Mouse (Mus musculus) heart, embryonic 14.5 days (tissue): ENCODE measurements at regions not wholly inside any gene's neighbourhood (a gene's known extent, or its start where the extent isn't known, plus 50 kb on each side); places are given as distances from the start of the nearest gene placed in this dataset.

Source experiments
- ATAC-seq: fragments of 200-750 bp; cut with Nextera tagmentation; 2 replicates; pipeline ENCODE4 v1.8.0; 2017; ENCODE audit warnings: low read depth, moderate TSS enrichment; ENCODE audit not compliant: insufficient number of reproducible peaks, insufficient read depth, low FRiP score
- H3K27ac ChIP-seq, 2 experiments: fragments of 200-500 bp in 1 of 2; fragments of 300-500 bp in 1 of 2; sonication (generic) in 1 of 2; replicated peaks in 1 of 2; 2 replicates each; pipeline ENCODE4 v1.5.1; 2012 to 2014; ENCODE audit warnings: low read depth in 2 of 2, low read length in 2 of 2, control low read depth in 1 of 2, mild to moderate bottlenecking in 1 of 2, mixed read lengths in 1 of 2; ENCODE audit not compliant: control insufficient read depth in 1 of 2, insufficient read depth in 1 of 2
- H3K27me3 ChIP-seq: fragments of 300-500 bp; sonication (generic); 2 replicates; pipeline ENCODE4 v1.6.1; 2014; ENCODE audit warnings: mild to moderate bottlenecking, low read length, control low read depth; ENCODE audit not compliant: control insufficient read depth, insufficient read depth
- H3K36me3 ChIP-seq: fragments of 300-500 bp; sonication (generic); 2 replicates; pipeline ENCODE4 v1.6.1; 2014; ENCODE audit warnings: mild to moderate bottlenecking, control low read depth, low read length, mixed read lengths; ENCODE audit not compliant: control insufficient read depth, insufficient read depth
- H3K4me1 ChIP-seq, 2 experiments: fragments of 200-500 bp in 1 of 2; fragments of 300-500 bp in 1 of 2; sonication (generic) in 1 of 2; 2 replicates each; pipeline ENCODE4 v1.6.1; 2012 to 2014; ENCODE audit warnings: low read length in 2 of 2, control low read depth in 1 of 2, mixed read lengths in 1 of 2; ENCODE audit not compliant: control insufficient read depth in 2 of 2, insufficient read depth in 2 of 2
- H3K4me2 ChIP-seq: fragments of 300-500 bp; sonication (generic); 2 replicates; pipeline ENCODE4 v1.6.1; 2014; ENCODE audit warnings: mild to moderate bottlenecking, low read length
- H3K4me3 ChIP-seq, 2 experiments: fragments of 200-500 bp in 1 of 2; fragments of 300-500 bp in 1 of 2; sonication (generic) in 1 of 2; 2 replicates each; pipeline ENCODE4 v1.5.1; 2012 to 2014; ENCODE audit warnings: low read length in 2 of 2, mild to moderate bottlenecking in 2 of 2, control low read depth in 1 of 2, low read depth in 1 of 2, moderate library complexity in 1 of 2; ENCODE audit not compliant: control insufficient read depth in 1 of 2, insufficient read depth in 1 of 2
- H3K9ac ChIP-seq: fragments of 300-500 bp; sonication (generic); 2 replicates; pipeline ENCODE4 v1.6.1; 2014; ENCODE audit warnings: mild to moderate bottlenecking, low read length
- H3K9me3 ChIP-seq: fragments of 300-500 bp; sonication (generic); 2 replicates; pipeline ENCODE4 v1.6.1; 2016; ENCODE audit warnings: low read length, control low read depth; ENCODE audit not compliant: control insufficient read depth
- WGBS: fragments of 180-500 bp; shearing (Covaris S2); extraction: QIAGEN DNeasy Blood & Tissue Kit; methylation state at CpG from one replicate; pipeline ENCODE4 v1.1.7; 2014; 5-methylcytosine and 5-hydroxymethylcytosine counted together

- no peak overlapping the region for H3K9ac ChIP-seq
- no peaks in the 10 kb centered on the region for H3K27me3 ChIP-seq
- H3K9me3 ChIP-seq: no peaks in the 10 kb centered on the region
- WGBS: 62% methylated on average over 5 of the region's 5 CpGs
- H3K4me2 ChIP-seq: no peak overlapping the region
- H3K4me3 ChIP-seq: no peak overlapping the region
- no peaks in the 10 kb centered on the region for H3K4me1 ChIP-seq
- ATAC-seq: no peak
- no peak overlapping the region for H3K27ac ChIP-seq
- H3K36me3 ChIP-seq: no peaks in the 10 kb centered on the region
Observed at GRCm38 (mm10) chr3:103464181-103464580, 110.8 kb upstream of the Syt6 start.

GRCm38 (mm10) chr3:103464729-103465128 lies 110.3 kb upstream of the Syt6 start:
- ATAC-seq: no peak
- no peak overlapping the region for H3K4me3 ChIP-seq
- no peaks in the 10 kb centered on the region for H3K36me3 ChIP-seq
- 39% methylated on average over 4 of the region's 4 CpGs for WGBS
- H3K9ac ChIP-seq: no peak overlapping the region
- H3K4me1 ChIP-seq: no peaks in the 10 kb centered on the region
- no peak overlapping the region for H3K27ac ChIP-seq
- H3K9me3 ChIP-seq: no peaks in the 10 kb centered on the region
- no peak overlapping the region for H3K4me2 ChIP-seq
- H3K27me3 ChIP-seq: no peaks in the 10 kb centered on the region

DNA sequence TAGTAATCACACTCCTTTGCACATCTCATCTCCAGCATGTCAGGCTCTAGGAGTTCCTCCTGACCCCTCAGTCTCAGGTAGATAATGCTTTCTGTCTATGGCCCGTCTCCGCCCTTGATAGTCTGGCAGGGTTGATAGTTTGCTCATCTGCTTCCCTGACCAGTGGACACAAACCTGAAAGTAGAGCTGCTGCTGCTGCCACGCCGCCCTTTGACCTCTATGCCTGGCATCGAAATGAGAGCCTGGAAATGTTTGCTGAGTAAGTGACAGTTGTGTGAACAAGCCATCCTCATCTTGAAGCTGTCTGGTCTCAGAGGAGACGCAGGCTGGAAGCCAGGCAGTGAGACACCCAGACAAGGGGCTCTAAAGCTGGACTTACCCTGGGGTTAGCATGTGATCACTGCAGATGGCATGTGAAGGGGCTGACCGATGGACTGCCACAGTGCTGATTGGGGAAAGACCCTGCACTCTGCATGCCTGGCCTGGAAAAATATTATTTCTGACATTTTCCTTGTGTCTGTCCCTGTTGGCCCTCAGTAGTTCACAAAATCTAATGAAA lies 109.8 kb upstream of the Syt6 start:
- H3K27me3 ChIP-seq: no peaks in the 10 kb centered on the region
- no peak overlapping the region for H3K4me2 ChIP-seq
- H3K9me3 ChIP-seq: no peaks in the 10 kb centered on the region
- ATAC-seq: no peak
- WGBS: 63% methylated on average over 7 of the region's 7 CpGs
- H3K4me1 ChIP-seq: no peaks in the 10 kb centered on the region
- H3K27ac ChIP-seq: no peak overlapping the region
- no peak overlapping the region for H3K4me3 ChIP-seq
- H3K9ac ChIP-seq: no peak overlapping the region
- no peaks in the 10 kb centered on the region for H3K36me3 ChIP-seq

- no peak overlapping the region for H3K27ac ChIP-seq
- H3K9ac ChIP-seq: no peak overlapping the region
- H3K4me1 ChIP-seq: no peaks in the 10 kb centered on the region
- H3K9me3 ChIP-seq: no peaks in the 10 kb centered on the region
- 63% methylated on average over 2 of the region's 2 CpGs for WGBS
- no peaks in the 10 kb centered on the region for H3K27me3 ChIP-seq
- no peak for ATAC-seq
- H3K4me3 ChIP-seq: no peak overlapping the region
- no peaks in the 10 kb centered on the region for H3K36me3 ChIP-seq
- H3K4me2 ChIP-seq: no peak overlapping the region
Observed at GRCm38 (mm10) chr3:103465948-103466347, 109.1 kb upstream of the Syt6 start.

GRCm38 (mm10) chr3:103470586-103471400 lies 104.2 kb upstream of the Syt6 start:
- no peak overlapping the region for H3K27ac ChIP-seq
- H3K4me3 ChIP-seq: no peak overlapping the region
- no peaks in the 10 kb centered on the region for H3K27me3 ChIP-seq
- no peaks in the 10 kb centered on the region for H3K9me3 ChIP-seq
- no peak for ATAC-seq
- H3K4me1 ChIP-seq: no peaks in the 10 kb centered on the region; a peak in 1 of 4 replicates
- no peak overlapping the region for H3K9ac ChIP-seq
- no peaks in the 10 kb centered on the region for H3K36me3 ChIP-seq
- no peak overlapping the region for H3K4me2 ChIP-seq
- WGBS: 86% methylated on average over 15 of the region's 15 CpGs

GRCm38 (mm10) chr3:103472598-103472997 lies 102.4 kb upstream of the Syt6 start:
- no peak for ATAC-seq
- no peak overlapping the region for H3K27ac ChIP-seq
- no peaks in the 10 kb centered on the region for H3K9me3 ChIP-seq
- WGBS: 53% methylated on average over 10 of the region's 10 CpGs
- no peak overlapping the region for H3K4me2 ChIP-seq
- H3K36me3 ChIP-seq: no peaks in the 10 kb centered on the region
- H3K4me1 ChIP-seq: no peaks in the 10 kb centered on the region; a peak in 1 of 4 replicates
- no peak overlapping the region for H3K4me3 ChIP-seq
- H3K27me3 ChIP-seq: no peaks in the 10 kb centered on the region
- no peak overlapping the region for H3K9ac ChIP-seq

DNA sequence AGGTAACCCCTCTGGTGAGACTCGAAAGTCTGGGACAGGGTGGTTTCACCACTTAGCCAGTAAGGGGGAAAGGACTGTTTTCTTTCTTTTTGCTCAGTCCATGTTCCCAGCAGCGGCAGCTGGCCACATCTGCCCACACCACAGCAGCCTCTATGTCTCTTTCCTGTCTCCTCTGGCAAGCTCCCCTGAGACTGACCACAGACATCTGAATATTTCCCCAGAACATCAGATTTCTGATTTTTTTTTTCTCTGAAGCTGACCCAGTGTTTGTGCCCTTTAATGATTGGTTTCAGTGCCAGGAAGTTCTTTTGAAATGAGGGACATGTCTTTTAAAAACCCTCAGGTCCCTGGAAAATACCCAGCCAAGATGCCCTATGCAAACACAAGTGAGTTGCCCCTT lies 101.7 kb upstream of the Syt6 start:
- no peak for ATAC-seq
- Histone ChIP-seq H3K4me2 (no peak overlapping the region), H3K27ac (no peak overlapping the region), H3K9me3 (no peaks in the 10 kb centered on the region), H3K4me3 (no peak overlapping the region), H3K36me3 (no peaks in the 10 kb centered on the region), H3K4me1 (no peaks in the 10 kb centered on the region; a peak in 1 of 4 replicates), H3K27me3 (no peaks in the 10 kb centered on the region), H3K9ac (no peak overlapping the region)
- 50% methylated on average over 2 of the region's 2 CpGs for WGBS
